In genomic region chr11:101420148-101420547, GRCm38 (mm10) we compare ENCODE assay signal across 26 mouse cellular contexts. TPM values are rescaled to one million over a fixed set of nuclear protein-coding genes. Genes with fewer than 3 reads are reported as not detected.
"Had no signal": no experiment of that assay in that cellular context is flagged by ENCODE, and none has a peak within 500 bp of the region (broad histone marks: within the 10 kb centered on the region; RNA-seq: fewer than 3 reads in every experiment).

No protein-coding gene starts in this region.

- H3K27me3 ChIP-seq: embryonic facial prominence, embryonic 12.5 days; embryonic facial prominence, embryonic 13.5 days; embryonic facial prominence, embryonic 15.5 days; forebrain, embryonic 15.5 days had no signal

- H3K4me2 ChIP-seq: embryonic facial prominence, embryonic 12.5 days; embryonic facial prominence, embryonic 13.5 days; embryonic facial prominence, embryonic 15.5 days; forebrain, embryonic 12.5 days; forebrain, embryonic 13.5 days; forebrain, embryonic 15.5 days had no signal

- H3K36me3 ChIP-seq: embryonic facial prominence, embryonic 10.5 days; embryonic facial prominence, embryonic 12.5 days; embryonic facial prominence, embryonic 13.5 days; embryonic facial prominence, embryonic 15.5 days; forebrain, embryonic 12.5 days; forebrain, embryonic 15.5 days had no signal

- ATAC-seq: forebrain, embryonic 13.5 days; forebrain, embryonic 14.5 days; forebrain, embryonic 15.5 days; forebrain, embryonic 16.5 days; forebrain, postnatal 0 days had no signal

- H3K4me3 ChIP-seq: embryonic facial prominence, embryonic 10.5 days; embryonic facial prominence, embryonic 12.5 days; embryonic facial prominence, embryonic 13.5 days; embryonic facial prominence, embryonic 15.5 days; erythroblast, embryonic 14.5 days; forebrain, embryonic 10.5 days; forebrain, embryonic 12.5 days; forebrain, embryonic 13.5 days; forebrain, embryonic 15.5 days; gastrocnemius, adult 2 months; heart, adult 2 months had no signal

- H3K9me3 ChIP-seq: embryonic facial prominence, embryonic 10.5 days; embryonic facial prominence, embryonic 12.5 days; embryonic facial prominence, embryonic 13.5 days; embryonic facial prominence, embryonic 15.5 days; forebrain, embryonic 10.5 days; forebrain, embryonic 12.5 days; forebrain, embryonic 13.5 days; forebrain, embryonic 15.5 days had no signal

- DNase-seq: cerebellum, adult 9-10 months; cerebellum, adult 9-11 months; cerebellum, postnatal 25 days; cerebellum, postnatal 36 days; forebrain, postnatal 0 days; gastrocnemius, adult 2 months; gastrocnemius, postnatal 10 days; gastrocnemius, postnatal 14 days; gastrocnemius, postnatal 25 days; gastrocnemius, postnatal 36 days; heart, adult 11 months; heart, adult 18-20 months; heart, adult 2 months had no signal

- H3K9ac ChIP-seq: embryonic facial prominence, embryonic 12.5 days; embryonic facial prominence, embryonic 13.5 days; embryonic facial prominence, embryonic 15.5 days; forebrain, embryonic 12.5 days; forebrain, embryonic 13.5 days; forebrain, embryonic 15.5 days; forebrain, postnatal 0 days had no signal

- H3K27ac ChIP-seq: embryonic facial prominence, embryonic 10.5 days; embryonic facial prominence, embryonic 12.5 days; embryonic facial prominence, embryonic 13.5 days; embryonic facial prominence, embryonic 15.5 days; forebrain, embryonic 10.5 days; forebrain, embryonic 12.5 days; forebrain, embryonic 13.5 days; forebrain, embryonic 15.5 days; gastrocnemius, adult 2 months; heart, adult 2 months had no signal

RNA-seq across cellular contexts. Expression of gene Gm27029, which starts 4.4 kb away (rescaled TPM):
- total RNA-seq: granulocyte monocyte progenitor cell, adult 5-6 weeks had no signal

RNA-seq across cellular contexts. Expression of gene Ptges3l, which starts 5.0 kb away (rescaled TPM):
- total RNA-seq: common myeloid progenitor, adult 5-6 weeks had no signal
- polyA plus RNA-seq: erythroblast, embryonic 14.5 days had no signal
